Mouse (Mus musculus): ENCODE data around the gene Nfil3. TPM values are rescaled to one million over a fixed set of nuclear protein-coding genes. Genes with fewer than 3 reads are reported as not detected.

Nfil3 gene
- polyA plus RNA-seq, 1 experiment from 2014 or later: 58.8 TPM

GRCm38 (mm10) chr13:53007781-53008180 lies 26.9 kb upstream of the Nfil3 start:
- WGBS: 56% methylated on average over 3 of the region's 3 CpGs
- Histone ChIP-seq H3K4me3 (replicated peaks; ENCODE audit: low read length) (no peak overlapping the region), H3K4me1 (replicated peaks; ENCODE audit: control insufficient read depth, insufficient read depth, low read length) (peaks cover 5% of the 10 kb centered on the region; the same call in 1 of the 2 replicates), H3K4me2 (ENCODE audit: low read length) (no peak overlapping the region), H3K27ac (ENCODE audit: low read length) (no peak overlapping the region), H3K27me3 (replicated peaks; ENCODE audit: control insufficient read depth, insufficient read depth, low read length) (no peaks in the 10 kb centered on the region), H3K36me3 (ENCODE audit: control insufficient read depth, insufficient read depth) (no peaks in the 10 kb centered on the region), H3K9ac (replicated peaks; ENCODE audit: low read depth, low read length) (no peak overlapping the region), H3K9me3 (ENCODE audit: control insufficient read depth, low read length) (no peaks in the 10 kb centered on the region)
- ATAC-seq: no peak

GRCm38 (mm10) chr13:53003286-53003685 lies 22.4 kb upstream of the Nfil3 start:
- Histone ChIP-seq H3K27ac (ENCODE audit: low read length) (no peak overlapping the region), H3K27me3 (replicated peaks; ENCODE audit: control insufficient read depth, insufficient read depth, low read length) (no peaks in the 10 kb centered on the region), H3K4me3 (replicated peaks; ENCODE audit: low read length) (no peak overlapping the region), H3K9ac (replicated peaks; ENCODE audit: low read depth, low read length) (no peak overlapping the region), H3K36me3 (ENCODE audit: control insufficient read depth, insufficient read depth) (no peaks in the 10 kb centered on the region), H3K4me1 (replicated peaks; ENCODE audit: control insufficient read depth, insufficient read depth, low read length) (0 out of 2 replicates have a peak, but pooled peaks cover 3% of the 10 kb centered on the region), H3K4me2 (ENCODE audit: low read length) (no peak overlapping the region), H3K9me3 (ENCODE audit: control insufficient read depth, low read length) (no peaks in the 10 kb centered on the region)
- no peak for ATAC-seq
- WGBS: 48% methylated on average over 3 of the region's 3 CpGs

GRCm38 (mm10) chr13:53001511-53001935 lies 20.6 kb upstream of the Nfil3 start:
- H3K27me3 ChIP-seq (replicated peaks; ENCODE audit: control insufficient read depth, insufficient read depth, low read length): no peaks in the 10 kb centered on the region
- H3K36me3 ChIP-seq (ENCODE audit: control insufficient read depth, insufficient read depth): no peaks in the 10 kb centered on the region
- 85% methylated on average over 2 of the region's 2 CpGs for WGBS
- no peak overlapping the region for H3K4me2 ChIP-seq (ENCODE audit: low read length)
- no peaks in the 10 kb centered on the region for H3K4me1 ChIP-seq (replicated peaks; ENCODE audit: control insufficient read depth, insufficient read depth, low read length)
- H3K9me3 ChIP-seq (ENCODE audit: control insufficient read depth, low read length): no peaks in the 10 kb centered on the region
- H3K4me3 ChIP-seq (replicated peaks; ENCODE audit: low read length): no peak overlapping the region
- H3K27ac ChIP-seq (ENCODE audit: low read length): no peak overlapping the region
- no peak for ATAC-seq
- no peak overlapping the region for H3K9ac ChIP-seq (replicated peaks; ENCODE audit: low read depth, low read length)

- Histone ChIP-seq H3K9me3 (ENCODE audit: control insufficient read depth, low read length) (no peaks in the 10 kb centered on the region), H3K4me2 (ENCODE audit: low read length) (no peak overlapping the region), H3K27ac (ENCODE audit: low read length) (no peak overlapping the region), H3K9ac (replicated peaks; ENCODE audit: low read depth, low read length) (no peak overlapping the region), H3K4me1 (replicated peaks; ENCODE audit: control insufficient read depth, insufficient read depth, low read length) (no peaks in the 10 kb centered on the region), H3K36me3 (ENCODE audit: control insufficient read depth, insufficient read depth) (no peaks in the 10 kb centered on the region), H3K4me3 (replicated peaks; ENCODE audit: low read length) (no peak overlapping the region), H3K27me3 (replicated peaks; ENCODE audit: control insufficient read depth, insufficient read depth, low read length) (no peaks in the 10 kb centered on the region)
- 83% methylated on average over 2 of the region's 2 CpGs for WGBS
- ATAC-seq: no peak
Measured at GRCm38 (mm10) chr13:53000481-53000880, 19.6 kb upstream of the Nfil3 start.

- H3K4me3 ChIP-seq (replicated peaks; ENCODE audit: low read length): no peak overlapping the region
- no peaks in the 10 kb centered on the region for H3K4me1 ChIP-seq (replicated peaks; ENCODE audit: control insufficient read depth, insufficient read depth, low read length)
- WGBS: 91% methylated on average over 10 of the region's 10 CpGs
- no peaks in the 10 kb centered on the region for H3K27me3 ChIP-seq (replicated peaks; ENCODE audit: control insufficient read depth, insufficient read depth, low read length)
- no peak overlapping the region for H3K4me2 ChIP-seq (ENCODE audit: low read length)
- no peak overlapping the region for H3K9ac ChIP-seq (replicated peaks; ENCODE audit: low read depth, low read length)
- H3K9me3 ChIP-seq (ENCODE audit: control insufficient read depth, low read length): 0 out of 2 replicates have a peak, but pooled peaks cover 2% of the 10 kb centered on the region
- H3K36me3 ChIP-seq (ENCODE audit: control insufficient read depth, insufficient read depth): no peaks in the 10 kb centered on the region
- ATAC-seq: no peak
- no peak overlapping the region for H3K27ac ChIP-seq (ENCODE audit: low read length)
Measured at GRCm38 (mm10) chr13:52998541-52998940, 17.7 kb upstream of the Nfil3 start.

GRCm38 (mm10) chr13:52997806-52998205 lies 16.9 kb upstream of the Nfil3 start:
- Histone ChIP-seq H3K4me3 (replicated peaks; ENCODE audit: low read length) (no peak overlapping the region), H3K4me1 (replicated peaks; ENCODE audit: control insufficient read depth, insufficient read depth, low read length) (no peaks in the 10 kb centered on the region), H3K36me3 (ENCODE audit: control insufficient read depth, insufficient read depth) (no peaks in the 10 kb centered on the region), H3K4me2 (ENCODE audit: low read length) (no peak overlapping the region), H3K9ac (replicated peaks; ENCODE audit: low read depth, low read length) (no peak overlapping the region), H3K9me3 (ENCODE audit: control insufficient read depth, low read length) (0 out of 2 replicates have a peak, but pooled peaks cover 2% of the 10 kb centered on the region), H3K27me3 (replicated peaks; ENCODE audit: control insufficient read depth, insufficient read depth, low read length) (no peaks in the 10 kb centered on the region), H3K27ac (ENCODE audit: low read length) (no peak overlapping the region)
- WGBS: 74% methylated on average over 2 of the region's 2 CpGs
- no peak for ATAC-seq

- Histone ChIP-seq H3K27me3 (replicated peaks; ENCODE audit: control insufficient read depth, insufficient read depth, low read length) (no peaks in the 10 kb centered on the region), H3K27ac (ENCODE audit: low read length) (no peak overlapping the region), H3K4me3 (replicated peaks; ENCODE audit: low read length) (no peak overlapping the region), H3K4me2 (ENCODE audit: low read length) (no peak overlapping the region), H3K36me3 (ENCODE audit: control insufficient read depth, insufficient read depth) (no peaks in the 10 kb centered on the region), H3K9ac (replicated peaks; ENCODE audit: low read depth, low read length) (no peak overlapping the region), H3K4me1 (replicated peaks; ENCODE audit: control insufficient read depth, insufficient read depth, low read length) (no peaks in the 10 kb centered on the region), H3K9me3 (ENCODE audit: control insufficient read depth, low read length) (0 out of 2 replicates have a peak, but pooled peaks cover 2% of the 10 kb centered on the region)
- no peak for ATAC-seq
- WGBS: 77% methylated on average over 8 of the region's 8 CpGs
Measured at GRCm38 (mm10) chr13:52996201-52996600, 15.3 kb upstream of the Nfil3 start.

- Histone ChIP-seq H3K4me2 (ENCODE audit: low read length) (no peak overlapping the region), H3K4me1 (replicated peaks; ENCODE audit: control insufficient read depth, insufficient read depth, low read length) (no peaks in the 10 kb centered on the region), H3K27ac (ENCODE audit: low read length) (no peak overlapping the region), H3K27me3 (replicated peaks; ENCODE audit: control insufficient read depth, insufficient read depth, low read length) (no peaks in the 10 kb centered on the region), H3K4me3 (replicated peaks; ENCODE audit: low read length) (no peak overlapping the region), H3K36me3 (ENCODE audit: control insufficient read depth, insufficient read depth) (no peaks in the 10 kb centered on the region), H3K9ac (replicated peaks; ENCODE audit: low read depth, low read length) (no peak overlapping the region), H3K9me3 (ENCODE audit: control insufficient read depth, low read length) (0 out of 2 replicates have a peak, but pooled peaks cover 2% of the 10 kb centered on the region)
- WGBS: 90% methylated on average over 10 of the region's 10 CpGs
- no peak for ATAC-seq
Measured at GRCm38 (mm10) chr13:52994197-52994881, 13.5 kb upstream of the Nfil3 start.

GRCm38 (mm10) chr13:52990139-52990538 lies 9.3 kb upstream of the Nfil3 start:
- Histone ChIP-seq H3K36me3 (ENCODE audit: control insufficient read depth, insufficient read depth) (no peaks in the 10 kb centered on the region), H3K27ac (ENCODE audit: low read length) (no peak overlapping the region), H3K9ac (replicated peaks; ENCODE audit: low read depth, low read length) (no peak overlapping the region), H3K9me3 (ENCODE audit: control insufficient read depth, low read length) (0 out of 2 replicates have a peak, but pooled peaks cover 2% of the 10 kb centered on the region), H3K4me1 (replicated peaks; ENCODE audit: control insufficient read depth, insufficient read depth, low read length) (no peaks in the 10 kb centered on the region), H3K27me3 (replicated peaks; ENCODE audit: control insufficient read depth, insufficient read depth, low read length) (no peaks in the 10 kb centered on the region), H3K4me3 (replicated peaks; ENCODE audit: low read length) (no peak overlapping the region), H3K4me2 (ENCODE audit: low read length) (no peak overlapping the region)
- ATAC-seq: no peak
- whole genome bisulfite sequencing: 73% methylated on average over 9 of the region's 9 CpGs

Measured in forebrain, embryonic 16.5 days (tissue).